In genomic region chr1:13455572-13455971, GRCm38 (mm10) we compare ENCODE assay signal across 32 mouse cellular contexts.
"Had no signal": no experiment of that assay in that cellular context is flagged by ENCODE, and none has a peak within 500 bp of the region (broad histone marks: within the 10 kb centered on the region; RNA-seq: fewer than 3 reads in every experiment).

No protein-coding gene starts in this region.

- ATAC-seq: liver, embryonic 12.5 days; liver, postnatal 0 days; lung, postnatal 0 days; midbrain, embryonic 13.5 days; midbrain, embryonic 15.5 days; midbrain, embryonic 16.5 days had no signal

- H3K9me3 ChIP-seq: limb, embryonic 10.5 days; limb, embryonic 12.5 days; limb, embryonic 15.5 days; liver, embryonic 12.5 days; liver, embryonic 13.5 days; liver, embryonic 15.5 days; lung, embryonic 15.5 days; midbrain, embryonic 12.5 days; midbrain, embryonic 13.5 days; midbrain, embryonic 15.5 days; neural tube, embryonic 12.5 days had no signal

- DNase-seq: left cerebral cortex, postnatal 4 days; liver; liver, embryonic 13.5 days; liver, postnatal 0 days; lung, adult 18-20 months; lung, adult 2 months; lung, embryonic 14.5 days; lung, postnatal 10 days; lung, postnatal 14 days; lung, postnatal 36 days; lung, postnatal 4 days; midbrain, embryonic 14.5 days had no signal

- H3K27me3 ChIP-seq: limb, embryonic 12.5 days; limb, embryonic 13.5 days; limb, embryonic 15.5 days; liver, embryonic 12.5 days; liver, embryonic 13.5 days; liver, embryonic 15.5 days; lung, embryonic 15.5 days; megakaryocyte, embryonic 14.5 days; midbrain, embryonic 12.5 days; midbrain, embryonic 13.5 days; midbrain, embryonic 15.5 days; neural tube, embryonic 12.5 days had no signal

- H3K9ac ChIP-seq: limb, embryonic 12.5 days; limb, embryonic 13.5 days; limb, embryonic 15.5 days; liver, embryonic 12.5 days; liver, embryonic 13.5 days; liver, embryonic 14.5 days; liver, embryonic 15.5 days; liver, postnatal 0 days; lung, embryonic 14.5 days; lung, embryonic 15.5 days; midbrain, embryonic 12.5 days; midbrain, embryonic 13.5 days; midbrain, embryonic 15.5 days; neural tube, embryonic 12.5 days had no signal

- H3K27ac ChIP-seq: limb, embryonic 10.5 days; limb, embryonic 12.5 days; limb, embryonic 13.5 days; limb, embryonic 15.5 days; liver, embryonic 12.5 days; liver, embryonic 13.5 days; liver, embryonic 14.5 days; liver, embryonic 15.5 days; lung, embryonic 15.5 days; macrophage; midbrain, embryonic 10.5 days; midbrain, embryonic 12.5 days; midbrain, embryonic 13.5 days; midbrain, embryonic 15.5 days; neural tube, embryonic 12.5 days had no signal

- H3K36me3 ChIP-seq: limb, embryonic 10.5 days; limb, embryonic 12.5 days; limb, embryonic 13.5 days; limb, embryonic 15.5 days; liver, embryonic 12.5 days; liver, embryonic 13.5 days; liver, embryonic 15.5 days; lung, embryonic 15.5 days; midbrain, embryonic 10.5 days; midbrain, embryonic 12.5 days; midbrain, embryonic 13.5 days; midbrain, embryonic 15.5 days; neural tube, embryonic 12.5 days had no signal

- H3K4me3 ChIP-seq: limb, embryonic 10.5 days; limb, embryonic 12.5 days; limb, embryonic 13.5 days; limb, embryonic 15.5 days; liver, embryonic 12.5 days; liver, embryonic 13.5 days; liver, embryonic 15.5 days; lung, embryonic 15.5 days; megakaryocyte, embryonic 14.5 days; midbrain, embryonic 10.5 days; midbrain, embryonic 12.5 days; midbrain, embryonic 13.5 days; midbrain, embryonic 15.5 days; myocyte; neural tube, embryonic 12.5 days had no signal

- H3K4me2 ChIP-seq: limb, embryonic 12.5 days; limb, embryonic 13.5 days; limb, embryonic 15.5 days; liver, embryonic 11.5 days; liver, embryonic 12.5 days; liver, embryonic 13.5 days; liver, embryonic 15.5 days; lung, embryonic 14.5 days; lung, embryonic 15.5 days; midbrain, embryonic 11.5 days; midbrain, embryonic 12.5 days; midbrain, embryonic 13.5 days; midbrain, embryonic 15.5 days; neural tube, embryonic 12.5 days had no signal

- H3K4me1 ChIP-seq: limb, embryonic 10.5 days; limb, embryonic 12.5 days; limb, embryonic 13.5 days; limb, embryonic 15.5 days; liver, embryonic 12.5 days; liver, embryonic 13.5 days; liver, embryonic 15.5 days; lung, embryonic 15.5 days; midbrain, embryonic 10.5 days; midbrain, embryonic 12.5 days; midbrain, embryonic 13.5 days; midbrain, embryonic 15.5 days; neural tube, embryonic 12.5 days had no signal
